Mouse (Mus musculus) kidney, adult 2 months (tissue): ENCODE measurements around the gene Rrp1b. TPM values are rescaled to one million over a fixed set of nuclear protein-coding genes. Genes with fewer than 3 reads are reported as not detected.
A peak's percentile ranks its signal among the peaks of the same experiment; 100 is the strongest.

Experiments used
- DNase-seq: peaks from one replicate; pipeline ENCODE4 v3.0.0; 2021
- H3K27ac ChIP-seq: fragments of 200-500 bp; 2 replicates; pipeline ENCODE4 v1.5.1; 2012; ENCODE audit warnings: low read depth, low read length, control low read depth, inconsistent platforms; ENCODE audit not compliant: insufficient read depth
- H3K27me3 ChIP-seq: fragments of 200-500 bp; replicated peaks from 2 replicates; pipeline ENCODE4 v1.6.1; 2012; ENCODE audit warnings: mild to moderate bottlenecking, moderate library complexity, low read length, inconsistent platforms; ENCODE audit not compliant: control insufficient read depth, insufficient read depth
- H3K36me3 ChIP-seq: fragments of 200-500 bp; 2 replicates; pipeline ENCODE4 v1.6.1; 2012; ENCODE audit warnings: mild to moderate bottlenecking, moderate library complexity, low read length, inconsistent platforms; ENCODE audit not compliant: control insufficient read depth, insufficient read depth
- H3K4me1 ChIP-seq: fragments of 200-500 bp; 2 replicates; pipeline ENCODE4 v1.6.1; 2011; ENCODE audit warnings: low read length; ENCODE audit not compliant: control insufficient read depth, insufficient read depth
- H3K4me3 ChIP-seq: fragments of 200-500 bp; 2 replicates; pipeline ENCODE4 v1.5.1; 2011; ENCODE audit warnings: mild to moderate bottlenecking, low read depth, low read length, control low read depth; ENCODE audit not compliant: insufficient read depth
- CTCF ChIP-seq: fragments of 200-500 bp; conservative IDR thresholded peaks from 2 replicates; pipeline ENCODE4 v1.5.1; 2011; ENCODE audit warnings: low read depth, mild to moderate bottlenecking, control low read depth, low read length, moderate library complexity, mixed read lengths; ENCODE audit not compliant: insufficient read depth, insufficient read length
- POLR2A ChIP-seq: fragments of 200-500 bp; IDR thresholded peaks from one replicate; pipeline ENCODE4 v1.6.1; 2011; ENCODE audit warnings: low read depth, low read length, control low read depth
- WGBS: fragments of 180-500 bp; shearing (Covaris S2); methylation state at CpG from one replicate; pipeline ENCODE4 v1.1.7; 2018; 5-methylcytosine and 5-hydroxymethylcytosine counted together
- polyA plus RNA-seq: library from polyadenylated mRNA; depleted of rRNA; stranded (reverse); fragments of >200 nt; gene quantifications from 2 replicates; pipeline ENCODE4 v1.2.3, GENCODE M21; 2012

Rrp1b gene
- polyA plus RNA-seq, 1 experiment, result 4.7 TPM

DNA sequence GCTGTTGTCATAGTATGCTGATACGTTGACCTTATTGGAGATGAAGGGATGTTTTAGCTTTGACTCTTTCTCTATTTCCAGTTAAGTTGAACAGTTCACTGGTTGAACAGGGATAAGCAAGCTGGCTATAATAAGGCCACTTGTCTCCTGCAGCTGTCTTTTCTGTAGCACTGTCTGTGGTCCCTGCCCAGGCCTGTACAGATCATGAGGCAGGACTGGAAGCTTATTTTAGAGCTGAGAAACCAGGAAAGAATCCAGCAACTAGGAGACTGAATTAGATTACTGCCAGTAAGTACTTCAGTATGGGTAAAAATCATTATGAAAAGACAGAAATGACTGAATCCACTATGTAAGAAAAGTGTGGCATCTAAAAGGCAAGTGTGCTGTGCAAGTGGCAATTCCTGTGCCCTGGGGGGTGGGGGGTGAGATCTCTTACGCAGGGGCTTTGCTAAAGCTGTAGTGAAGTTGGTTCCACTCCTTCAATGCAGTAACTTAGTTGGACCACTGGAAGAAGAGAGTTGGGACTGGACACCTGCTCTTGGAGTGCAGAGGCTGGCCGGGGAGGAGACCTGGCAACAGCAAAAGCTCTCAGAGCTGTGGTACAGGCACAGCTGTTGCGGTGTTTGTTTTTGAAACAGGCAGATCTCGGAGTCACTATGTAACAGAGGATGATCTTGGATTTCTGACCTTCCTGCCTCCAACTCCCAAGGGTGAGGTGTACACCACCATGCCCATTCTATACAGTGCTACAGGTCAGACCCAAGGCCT, 17.6 kb upstream of the Rrp1b start:
- no peak overlapping the region for H3K27ac ChIP-seq
- H3K27me3 ChIP-seq, result no peaks in the 10 kb centered on the region
- H3K4me1 ChIP-seq, result peaks cover 18% of the 10 kb centered on the region
- H3K36me3 ChIP-seq, result no peaks in the 10 kb centered on the region
- no peak for TF ChIP-seq CTCF
- TF ChIP-seq POLR2A, result no peak
- WGBS, result 83% methylated on average over 5 of the region's 5 CpGs
- DNase-seq, result no peak
- H3K4me3 ChIP-seq, result no peak overlapping the region

DNA sequence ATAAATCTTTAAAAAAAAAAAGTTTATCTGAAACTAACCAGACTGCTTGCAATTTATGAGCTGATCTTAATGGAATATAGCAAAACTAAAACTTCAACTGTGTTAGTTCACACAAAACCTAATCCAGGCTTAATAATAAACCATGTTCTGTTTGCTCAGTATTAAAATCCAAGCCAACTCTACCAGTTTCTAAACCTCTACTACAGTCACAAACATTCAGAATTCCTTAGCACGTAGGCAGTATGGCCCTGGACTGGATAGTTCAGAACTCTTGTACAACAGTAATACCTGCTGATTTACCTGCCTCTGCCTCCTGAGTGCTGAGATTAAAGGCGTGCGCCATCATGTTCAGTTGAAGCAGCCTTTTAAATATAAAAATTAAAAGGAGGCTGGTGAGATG, 13.9 kb upstream of the Rrp1b start:
- peak; percentile 80 for DNase-seq
- Histone ChIP-seq H3K4me3 (no peak overlapping the region), H3K4me1 (peaks cover 31% of the 10 kb centered on the region), H3K36me3 (no peaks in the 10 kb centered on the region), H3K27me3 (no peaks in the 10 kb centered on the region), H3K27ac (peak overlapping the region; percentile 88)
- WGBS, result 56% methylated on average over 3 of the region's 3 CpGs
- TF ChIP-seq POLR2A, result no peak

- Histone ChIP-seq H3K27me3 (no peaks in the 10 kb centered on the region), H3K4me1 (peaks cover 31% of the 10 kb centered on the region), H3K36me3 (no peaks in the 10 kb centered on the region), H3K4me3 (no peak overlapping the region), H3K27ac (peak overlapping the region; percentile 88)
- WGBS, result 40% methylated on average over 6 of the region's 6 CpGs
- DNase-seq, result peak; percentile 56
- TF ChIP-seq POLR2A, result no peak
Measured at GRCm38 (mm10) chr17:32022551-32022950, 13.3 kb upstream of the Rrp1b start.

GRCm38 (mm10) chr17:32023088-32023487, 12.8 kb upstream of the Rrp1b start:
- no peak overlapping the region for H3K4me3 ChIP-seq
- WGBS, result 61% methylated on average over 8 of the region's 8 CpGs
- peaks cover 31% of the 10 kb centered on the region for H3K4me1 ChIP-seq
- no peaks in the 10 kb centered on the region for H3K36me3 ChIP-seq
- no peak for TF ChIP-seq CTCF
- peak overlapping the region; percentile 88; the same call in 1 of the 2 replicates for H3K27ac ChIP-seq
- no peaks in the 10 kb centered on the region for H3K27me3 ChIP-seq
- no peak for DNase-seq

- Histone ChIP-seq H3K36me3 (no peaks in the 10 kb centered on the region), H3K4me3 (no peak overlapping the region), H3K27me3 (no peaks in the 10 kb centered on the region), H3K4me1 (peaks cover 28% of the 10 kb centered on the region), H3K27ac (no peak overlapping the region)
- TF ChIP-seq CTCF (no peak), POLR2A (no peak)
- 33% methylated on average over 5 of the region's 5 CpGs for WGBS
- peak; percentile 86 for DNase-seq
Measured at GRCm38 (mm10) chr17:32024671-32025073, 11.2 kb upstream of the Rrp1b start.

DNA sequence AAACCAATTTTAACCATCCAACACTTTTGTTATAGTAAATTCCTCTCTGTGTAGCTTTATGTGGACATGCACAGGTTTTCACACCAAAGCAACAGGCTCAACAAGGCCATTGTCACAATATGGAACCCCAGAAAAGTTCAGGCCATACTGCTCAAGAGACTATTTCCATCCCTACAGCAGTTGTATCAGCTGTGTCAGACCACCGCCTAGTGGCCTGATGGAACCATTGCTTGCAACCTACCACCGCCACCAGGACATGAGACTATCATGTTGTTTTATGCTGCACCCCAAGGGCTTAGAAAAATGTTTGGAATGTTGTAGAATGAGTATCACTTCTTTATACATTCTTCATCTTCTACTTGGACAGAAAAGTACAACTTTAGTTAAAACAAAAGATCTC, 10.5 kb upstream of the Rrp1b start:
- WGBS, result 5% methylated on average over 2 of the region's 2 CpGs
- no peaks in the 10 kb centered on the region for H3K36me3 ChIP-seq
- H3K4me1 ChIP-seq, result peaks cover 28% of the 10 kb centered on the region
- DNase-seq, result peak; percentile 84
- H3K27ac ChIP-seq, result no peak overlapping the region
- H3K4me3 ChIP-seq, result no peak overlapping the region
- peak; percentile 97 for TF ChIP-seq CTCF
- no peak for TF ChIP-seq POLR2A
- H3K27me3 ChIP-seq, result no peaks in the 10 kb centered on the region

DNA sequence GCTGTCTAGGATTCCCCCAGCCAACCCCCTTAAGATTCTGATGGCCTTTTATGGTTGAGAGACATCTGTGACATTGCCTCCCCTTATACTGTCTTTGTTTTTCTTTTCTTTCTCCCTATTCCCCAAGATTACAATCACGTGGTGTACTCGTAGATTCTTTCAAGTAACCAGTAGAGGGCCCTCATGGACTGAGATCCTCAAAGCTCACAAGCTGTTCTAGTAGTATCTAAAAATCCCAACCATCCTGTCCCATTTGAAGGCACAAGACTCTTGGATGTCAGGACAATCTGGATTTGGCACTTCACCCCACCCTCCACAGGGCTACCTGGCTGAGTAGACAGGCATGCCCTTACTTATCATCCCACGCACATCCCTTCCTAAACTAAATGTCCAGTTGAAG, 8.2 kb upstream of the Rrp1b start:
- peak; percentile 65 for DNase-seq
- TF ChIP-seq CTCF, result 0 out of 2 replicates have a peak, but pooled peaks have one; percentile 17
- TF ChIP-seq POLR2A, result no peak
- Histone ChIP-seq H3K27me3 (no peaks in the 10 kb centered on the region), H3K4me3 (no peak overlapping the region), H3K27ac (no peak overlapping the region), H3K36me3 (no peaks in the 10 kb centered on the region), H3K4me1 (peaks cover 19% of the 10 kb centered on the region)
- WGBS, result 35% methylated on average over 3 of the region's 3 CpGs

GRCm38 (mm10) chr17:32028301-32028700, 7.6 kb upstream of the Rrp1b start:
- no peak for DNase-seq
- no peaks in the 10 kb centered on the region for H3K36me3 ChIP-seq
- H3K27me3 ChIP-seq, result no peaks in the 10 kb centered on the region
- TF ChIP-seq POLR2A, result no peak
- TF ChIP-seq CTCF, result no peak
- no peak overlapping the region for H3K4me3 ChIP-seq
- H3K4me1 ChIP-seq, result peaks cover 13% of the 10 kb centered on the region; the same call in 1 of the 2 replicates
- 89% methylated on average over 3 of the region's 3 CpGs for WGBS
- H3K27ac ChIP-seq, result no peak overlapping the region
